Mouse (Mus musculus) thymus, adult 2 months (tissue): ENCODE measurements around the gene Bicra. TPM values are rescaled to one million over a fixed set of nuclear protein-coding genes. Genes with fewer than 3 reads are reported as not detected.

ENCODE experiments used
- DNase-seq: peaks from one replicate; pipeline ENCODE4 v3.0.0; 2021
- H3K27ac ChIP-seq: fragments of 200-500 bp; 2 replicates; pipeline ENCODE4 v1.5.1; 2012; ENCODE audit warnings: low read length, control low read depth; ENCODE audit not compliant: control insufficient read depth, insufficient read depth
- H3K27me3 ChIP-seq: fragments of 200-500 bp; 2 replicates; pipeline ENCODE4 v1.6.1; 2012; ENCODE audit warnings: mild to moderate bottlenecking, low read length, moderate library complexity, mixed read lengths; ENCODE audit not compliant: control insufficient read depth, insufficient read depth
- H3K36me3 ChIP-seq: fragments of 200-500 bp; 2 replicates; pipeline ENCODE4 v1.6.1; 2012; ENCODE audit warnings: mild to moderate bottlenecking, low read length, moderate library complexity; ENCODE audit not compliant: control insufficient read depth, insufficient read depth
- H3K4me1 ChIP-seq: fragments of 200-500 bp; replicated peaks from 2 replicates; pipeline ENCODE4 v1.6.1; 2012; ENCODE audit warnings: low read length; ENCODE audit not compliant: control insufficient read depth, insufficient read depth
- H3K4me3 ChIP-seq: fragments of 200-500 bp; 2 replicates; pipeline ENCODE4 v1.5.1; 2012; ENCODE audit warnings: mild to moderate bottlenecking, low read length, control low read depth, moderate library complexity; ENCODE audit not compliant: control insufficient read depth, insufficient read depth
- CTCF ChIP-seq: fragments of 200-500 bp; IDR thresholded peaks from 2 replicates; pipeline ENCODE4 v1.5.1; 2012; ENCODE audit warnings: mild to moderate bottlenecking, control low read depth, low read length, moderate library complexity, borderline replicate concordance; ENCODE audit not compliant: control insufficient read depth, poor library complexity, insufficient read depth; ENCODE audit errors: extremely low read depth
- POLR2A ChIP-seq: fragments of 200-500 bp; IDR thresholded peaks from 2 replicates; pipeline ENCODE4 v1.6.1; 2012; ENCODE audit warnings: mild to moderate bottlenecking, low read length, control low read depth, moderate library complexity; ENCODE audit not compliant: control insufficient read depth, poor library complexity, insufficient read depth; ENCODE audit errors: extremely low read depth
- WGBS: fragments of 180-500 bp; shearing (Covaris S2); methylation state at CpG from one replicate; pipeline ENCODE4 v1.1.7; 2018; 5-methylcytosine and 5-hydroxymethylcytosine counted together
- polyA plus RNA-seq: library from polyadenylated mRNA; depleted of rRNA; stranded (reverse); fragments of >200 nt; gene quantifications from 2 replicates; pipeline ENCODE4 v1.2.3, GENCODE M21; 2012

The Bicra gene
- polyA plus RNA-seq, 1 experiment = 57.0 TPM

DNA sequence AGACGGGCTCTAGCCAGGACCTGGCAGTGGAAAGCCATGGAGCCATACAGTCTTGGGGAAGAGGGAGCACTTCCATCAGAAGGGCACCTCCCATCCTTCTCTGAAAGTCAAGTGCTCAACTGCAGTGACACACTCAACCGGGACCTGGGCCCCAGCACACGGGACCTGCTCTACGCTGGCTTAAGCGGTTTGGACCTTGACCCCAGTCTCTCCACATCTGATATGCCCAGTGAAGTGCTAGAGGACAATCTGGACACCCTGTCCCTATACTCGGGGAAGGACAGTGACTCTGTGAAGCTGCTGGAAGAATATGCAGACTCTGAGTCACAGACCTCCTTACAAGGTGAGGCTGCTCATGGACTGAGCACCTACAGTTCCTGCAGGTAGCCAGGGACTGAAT is 24.2 kb upstream of the Bicra start:
- H3K4me3 ChIP-seq = no peak overlapping the region
- no peak overlapping the region for H3K27ac ChIP-seq
- DNase-seq = no peak
- TF ChIP-seq CTCF (no peak), POLR2A (no peak)
- no peaks in the 10 kb centered on the region for H3K27me3 ChIP-seq
- H3K4me1 ChIP-seq = no peaks in the 10 kb centered on the region
- WGBS = 95% methylated on average over 6 of the region's 6 CpGs
- no peaks in the 10 kb centered on the region for H3K36me3 ChIP-seq

DNA sequence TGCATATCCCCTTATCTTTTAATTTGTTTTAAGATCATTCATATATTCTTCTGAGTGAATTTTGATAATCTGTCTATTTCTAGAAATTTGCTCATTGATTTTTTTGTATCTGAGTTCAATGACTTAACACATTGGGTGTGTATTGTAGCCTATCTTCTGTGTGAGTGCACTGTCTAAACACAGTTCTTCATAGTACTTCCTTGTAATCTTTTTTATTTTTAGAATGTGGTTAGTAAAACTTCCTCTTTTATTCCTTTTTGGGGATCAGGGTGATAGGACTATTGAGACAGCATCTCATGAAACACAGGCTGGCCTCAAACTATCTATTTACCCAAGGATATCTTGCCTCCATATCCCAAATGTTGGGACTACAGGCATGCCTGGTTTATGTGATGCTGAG is 23.1 kb upstream of the Bicra start:
- no peak for TF ChIP-seq POLR2A
- TF ChIP-seq CTCF = no peak
- Histone ChIP-seq H3K36me3 (no peaks in the 10 kb centered on the region), H3K27me3 (no peaks in the 10 kb centered on the region), H3K27ac (no peak overlapping the region), H3K4me3 (no peak overlapping the region), H3K4me1 (no peaks in the 10 kb centered on the region)
- DNase-seq = no peak

DNA sequence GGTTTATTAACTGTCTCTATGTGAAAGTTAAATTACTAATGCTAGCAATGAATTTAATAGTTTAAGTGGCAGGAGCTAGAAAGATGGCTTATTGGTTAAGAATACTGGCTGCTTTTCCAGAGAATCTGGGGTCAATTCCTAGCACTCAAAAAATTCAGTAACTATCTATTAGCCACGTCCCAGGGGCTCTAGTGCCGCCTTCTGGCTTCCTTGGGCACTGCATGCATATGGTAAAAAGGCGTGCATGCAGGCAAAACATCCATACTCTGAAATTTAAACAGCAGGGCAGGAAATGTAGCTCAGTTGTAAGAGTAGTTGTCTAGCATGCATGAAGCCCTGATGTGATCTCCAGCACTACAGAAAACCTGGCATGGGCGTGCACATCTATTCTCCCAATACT is 15.8 kb upstream of the Bicra start:
- Histone ChIP-seq H3K27ac (no peak overlapping the region), H3K36me3 (no peaks in the 10 kb centered on the region), H3K4me3 (no peak overlapping the region), H3K27me3 (no peaks in the 10 kb centered on the region), H3K4me1 (no peaks in the 10 kb centered on the region)
- DNase-seq = peak; percentile 40
- WGBS = 72% methylated on average over 4 of the region's 4 CpGs
- no peak for TF ChIP-seq CTCF
- TF ChIP-seq POLR2A = no peak

DNA sequence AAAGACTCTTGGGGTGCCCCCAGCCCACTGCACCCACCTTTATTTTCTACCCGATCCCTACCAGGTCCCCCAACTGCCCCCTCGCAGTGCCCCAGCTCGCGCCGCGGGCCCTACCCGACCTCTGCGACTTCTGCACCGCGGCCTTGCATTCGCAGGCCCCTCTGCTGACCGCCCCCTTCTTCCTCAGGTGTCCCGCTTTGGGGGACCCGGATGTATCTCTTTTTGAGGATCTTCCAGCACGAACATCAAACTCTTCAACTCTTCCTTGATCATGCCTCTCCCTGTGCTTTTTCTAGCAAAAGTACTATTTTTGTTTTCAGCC is 14.3 kb upstream of the Bicra start:
- WGBS = 90% methylated on average over 15 of the region's 15 CpGs
- DNase-seq = no peak
- Histone ChIP-seq H3K4me3 (no peak overlapping the region), H3K27ac (no peak overlapping the region), H3K27me3 (no peaks in the 10 kb centered on the region), H3K36me3 (no peaks in the 10 kb centered on the region), H3K4me1 (peaks cover 3% of the 10 kb centered on the region)
- no peak for TF ChIP-seq POLR2A
- TF ChIP-seq CTCF = no peak

DNA sequence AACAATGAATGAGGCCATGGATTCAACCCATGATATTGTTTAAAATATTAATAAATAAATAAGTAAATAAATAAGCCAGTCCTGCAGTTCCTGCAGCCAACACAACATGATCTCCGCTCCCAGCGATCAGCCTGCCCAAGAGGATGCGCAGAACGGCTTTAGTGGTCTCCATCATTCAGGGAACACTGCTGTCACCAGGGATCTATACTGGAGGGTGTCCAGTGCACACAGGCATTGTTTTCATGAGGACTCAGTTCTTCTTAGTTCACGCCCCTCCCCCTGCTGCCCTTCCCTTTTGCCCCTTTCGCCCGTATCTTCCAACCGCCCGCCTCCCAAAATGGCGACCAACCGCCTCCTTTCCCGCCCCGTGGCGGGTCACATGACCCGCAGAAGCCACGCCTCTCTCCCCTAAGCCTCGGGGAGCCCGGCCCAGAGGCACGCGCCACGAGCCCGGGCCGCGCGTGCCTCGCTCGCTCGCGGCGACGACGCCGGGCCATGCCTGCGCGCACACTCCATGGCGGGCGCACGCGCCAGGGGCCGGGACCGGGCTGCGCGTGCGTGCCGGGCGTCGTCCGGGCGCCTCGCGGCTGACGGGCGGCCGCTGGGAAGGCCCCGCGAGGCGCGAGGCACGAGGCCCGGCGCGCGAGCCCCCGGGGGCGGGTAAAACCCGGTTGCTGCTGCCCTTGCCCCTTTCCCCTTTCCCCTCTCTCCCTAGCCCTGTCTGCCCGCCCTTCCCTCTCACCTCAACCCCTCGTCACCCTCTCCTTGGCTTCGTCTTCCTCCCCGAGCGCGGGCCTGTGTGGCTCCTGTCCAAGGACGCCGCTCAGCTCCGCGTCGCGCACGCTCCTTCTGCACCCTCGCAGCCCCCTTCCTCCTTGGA is 13.7 kb upstream of the Bicra start, which contains the start of gene Zfp541:
Gene Zfp541 (plus strand): TSS at position 596 of the 880 bp plus-strand sequence.
- Histone ChIP-seq H3K36me3 (no peaks in the 10 kb centered on the region), H3K4me3 (no peak within 1 kb of the TSS), H3K4me1 (peaks cover 7% of the 10 kb centered on the region), H3K27me3 (no peaks in the 10 kb centered on the region), H3K27ac (no peak within 1 kb of the TSS)
- no peak for DNase-seq
- TF ChIP-seq CTCF (no peak), POLR2A (no peak)
- 84% methylated on average over 80 of the region's 80 CpGs for WGBS

DNA sequence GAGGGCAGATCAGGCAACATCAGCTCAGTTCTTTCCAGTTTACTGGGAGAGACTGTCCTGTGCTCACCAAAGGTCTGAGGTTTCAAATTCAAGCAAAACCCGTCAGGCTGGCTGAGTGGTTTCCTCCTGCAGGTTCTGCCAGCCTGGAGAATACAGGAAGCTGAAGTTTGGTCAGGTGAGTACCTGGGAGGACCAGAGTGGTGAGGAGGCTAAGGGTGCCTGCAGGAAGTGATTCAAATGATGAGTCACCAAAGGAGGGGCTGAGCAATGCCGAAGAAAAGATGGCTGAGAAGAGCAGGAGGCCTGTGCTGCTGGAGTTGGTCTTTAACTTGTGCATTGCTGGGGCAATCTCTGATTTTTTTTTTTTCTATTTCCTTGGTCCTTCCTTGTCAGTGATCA is 9.4 kb upstream of the Bicra start:
- H3K4me3 ChIP-seq = no peak overlapping the region
- no peaks in the 10 kb centered on the region for H3K36me3 ChIP-seq
- WGBS = 6% methylated on average over 2 of the region's 2 CpGs
- peaks cover 13% of the 10 kb centered on the region for H3K4me1 ChIP-seq
- no peaks in the 10 kb centered on the region for H3K27me3 ChIP-seq
- DNase-seq = no peak
- peak overlapping the region; percentile 36; the same call in 1 of the 2 replicates for H3K27ac ChIP-seq
- TF ChIP-seq CTCF = no peak
- no peak for TF ChIP-seq POLR2A
